Mouse (Mus musculus) C2C12 (cell line): Measurements from ENCODE around the gene En2.

ENCODE experiments used
- CEBPB ChIP-seq: IDR thresholded peaks from one replicate; pipeline ENCODE4 v1.6.1; 2011; ENCODE audit warnings: low read depth, mild to moderate bottlenecking, control low read depth, moderate library complexity
- CTCF ChIP-seq: IDR thresholded peaks from one replicate; pipeline ENCODE4 v1.5.1; 2011; ENCODE audit not compliant: control insufficient read depth, insufficient read depth, insufficient read length
- MAX ChIP-seq: IDR thresholded peaks from one replicate; pipeline ENCODE4 v1.6.1; 2011; ENCODE audit warnings: mild to moderate bottlenecking, control low read depth
- MYOD1 ChIP-seq: IDR thresholded peaks from one replicate; pipeline ENCODE4 v1.6.1; 2011; ENCODE audit warnings: low read depth; ENCODE audit not compliant: control insufficient read depth, insufficient read length
- MYOG ChIP-seq: IDR thresholded peaks from one replicate; pipeline ENCODE4 v1.6.1; 2011; ENCODE audit not compliant: control insufficient read depth, insufficient read length; ENCODE audit errors: extremely low read depth
- USF1 ChIP-seq: IDR thresholded peaks from one replicate; pipeline ENCODE4 v1.6.1; 2011; ENCODE audit warnings: low read depth, mild to moderate bottlenecking, control low read depth, moderate library complexity

DNA sequence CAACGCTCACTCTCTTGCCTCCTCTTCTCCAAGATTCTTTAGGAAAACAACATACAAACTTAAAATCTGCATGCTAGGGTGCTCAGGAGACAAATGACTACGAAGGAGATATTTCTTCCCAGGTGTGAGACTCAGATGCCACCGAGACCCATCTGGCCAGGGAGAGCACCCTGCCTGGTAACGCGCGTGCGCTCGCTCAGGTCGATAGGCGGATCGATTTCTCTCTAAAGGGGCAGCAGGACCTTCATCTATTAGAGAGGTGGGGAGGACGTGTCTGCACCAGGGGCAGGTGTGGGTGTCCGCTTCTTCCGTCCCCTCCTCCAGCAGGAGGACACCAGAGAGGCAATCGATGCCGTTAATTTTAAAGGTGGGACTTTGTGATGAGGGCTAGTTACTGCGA is 7.7 kb upstream of the En2 start:
- TF ChIP-seq CTCF (no peak), CEBPB (no peak), USF1 (no peak), MAX (no peak), MYOD1 (no peak), MYOG (no peak)
